Mouse (Mus musculus): ENCODE data around the gene Gtdc1.

The Gtdc1 gene

GRCm38 (mm10) chr2:44526110-44527032, 401.1 kb downstream of the Gtdc1 start:
- DNase-seq (ENCODE audit: low spot score): no peak

DNA sequence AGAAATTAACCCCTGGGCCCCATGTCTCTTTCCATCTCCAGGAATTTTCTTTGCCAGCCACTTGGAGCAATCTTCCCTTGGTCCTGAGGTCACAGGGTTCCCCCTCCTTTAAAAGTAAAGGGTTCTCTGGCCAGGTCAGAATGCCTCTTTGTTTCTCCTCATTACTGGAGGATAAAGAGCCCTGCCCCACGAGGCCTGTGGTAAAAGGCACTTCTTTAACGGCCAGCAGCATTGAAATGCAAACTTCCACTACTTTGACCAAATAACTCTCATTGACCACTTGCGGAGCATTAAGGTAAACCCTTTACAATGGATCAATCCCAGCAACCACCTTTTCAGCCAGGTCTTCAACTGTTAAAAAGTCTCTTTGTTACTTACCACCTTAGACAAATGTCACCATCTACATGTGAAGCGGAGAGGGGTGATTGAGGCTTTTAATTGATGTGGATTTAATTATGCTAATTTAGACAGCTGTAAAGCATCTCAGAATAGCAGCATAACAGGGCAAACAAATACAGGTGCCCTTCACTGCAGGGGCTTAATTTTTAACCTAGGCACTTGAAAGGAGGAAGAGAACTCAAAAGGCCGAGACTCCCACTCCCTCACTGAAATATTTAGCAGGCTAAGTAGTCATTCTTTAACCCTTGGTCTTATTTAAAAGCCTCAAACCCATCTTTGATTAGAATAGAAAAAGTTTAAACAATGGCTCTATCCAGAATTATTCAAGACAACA, 402.1 kb downstream of the Gtdc1 start:
- DNase-seq (ENCODE audit: low spot score): no peak

- no peak for DNase-seq (ENCODE audit: low spot score)
Observed at GRCm38 (mm10) chr2:44519236-44519635, 408.2 kb downstream of the Gtdc1 start.

- DNase-seq (ENCODE audit: low spot score): no peak
Observed at GRCm38 (mm10) chr2:44518085-44518484, 409.4 kb downstream of the Gtdc1 start.
